Mouse (Mus musculus): ENCODE data around the gene Spata2. TPM values are rescaled to one million over a fixed set of nuclear protein-coding genes. Genes with fewer than 3 reads are reported as not detected.

Spata2 gene
- polyA plus RNA-seq, 1 experiment from 2014 or later, result 4.9 TPM

DNA sequence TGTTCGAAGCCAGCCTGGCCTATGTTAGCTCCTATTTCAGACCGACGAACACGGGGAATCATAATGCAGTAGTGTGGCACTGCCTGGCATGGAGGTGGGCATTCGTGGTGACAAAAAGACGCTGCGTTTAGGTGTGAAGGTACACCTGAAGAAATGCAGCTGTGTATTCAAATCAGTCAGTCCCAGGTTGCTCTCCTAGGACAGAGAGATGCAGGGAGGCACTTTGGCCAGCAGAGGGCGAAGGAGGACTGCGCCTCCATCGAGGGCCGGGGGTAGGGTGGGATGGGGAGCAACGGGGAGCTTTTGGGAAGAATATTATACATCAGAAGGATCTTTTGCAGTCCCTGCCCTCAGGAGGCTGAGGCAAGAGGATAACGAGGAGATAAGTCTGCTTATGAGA is 39.4 kb upstream of the Spata2 start:
- H3K4me2 ChIP-seq (ENCODE audit: low read depth, low read length), result no peak overlapping the region
- H3K27me3 ChIP-seq (ENCODE audit: insufficient read depth, low read length), result peaks cover 11% of the 10 kb centered on the region
- H3K27ac ChIP-seq (ENCODE audit: low read depth), result no peak overlapping the region
- H3K4me3 ChIP-seq (ENCODE audit: low read depth, low read length), result no peak overlapping the region
- TF ChIP-seq CTCF (IDR thresholded peaks at IDR 0.05; ENCODE audit: low read depth), result peak; percentile 92
- no peak for TF ChIP-seq EP300 (IDR thresholded peaks at IDR 0.05; ENCODE audit: low read depth)
- ATAC-seq (no peak), DNase-seq (peak; percentile 65)
- peaks cover 2% of the 10 kb centered on the region for H3K4me1 ChIP-seq (ENCODE audit: insufficient read depth)
- no peaks in the 10 kb centered on the region for H3K36me3 ChIP-seq (replicated peaks; ENCODE audit: insufficient read depth, low read length)
- H3K9me3 ChIP-seq (ENCODE audit: low read length), result no peaks in the 10 kb centered on the region
- WGBS (ENCODE audit: insufficient replicate concordance), result 20% methylated on average over 13 of the region's 13 CpGs
- H3K9ac ChIP-seq (replicated peaks), result no peak overlapping the region

GRCm38 (mm10) chr2:167530536-167530935 is 37.8 kb upstream of the Spata2 start:
- Histone ChIP-seq H3K9ac (replicated peaks) (no peak overlapping the region), H3K4me2 (ENCODE audit: low read depth, low read length) (no peak overlapping the region), H3K9me3 (ENCODE audit: low read length) (no peaks in the 10 kb centered on the region), H3K4me3 (ENCODE audit: low read depth, low read length) (no peak overlapping the region), H3K36me3 (replicated peaks; ENCODE audit: insufficient read depth, low read length) (no peaks in the 10 kb centered on the region), H3K27ac (ENCODE audit: low read depth) (no peak overlapping the region), H3K4me1 (ENCODE audit: insufficient read depth) (no peaks in the 10 kb centered on the region), H3K27me3 (ENCODE audit: insufficient read depth, low read length) (no peaks in the 10 kb centered on the region)
- no peak for TF ChIP-seq CTCF (IDR thresholded peaks at IDR 0.05; ENCODE audit: low read depth)
- TF ChIP-seq EP300 (IDR thresholded peaks at IDR 0.05; ENCODE audit: low read depth), result no peak
- 71% methylated on average over 4 of the region's 4 CpGs for WGBS (ENCODE audit: insufficient replicate concordance)
- no peak for DNase-seq
- no peak for ATAC-seq

DNA sequence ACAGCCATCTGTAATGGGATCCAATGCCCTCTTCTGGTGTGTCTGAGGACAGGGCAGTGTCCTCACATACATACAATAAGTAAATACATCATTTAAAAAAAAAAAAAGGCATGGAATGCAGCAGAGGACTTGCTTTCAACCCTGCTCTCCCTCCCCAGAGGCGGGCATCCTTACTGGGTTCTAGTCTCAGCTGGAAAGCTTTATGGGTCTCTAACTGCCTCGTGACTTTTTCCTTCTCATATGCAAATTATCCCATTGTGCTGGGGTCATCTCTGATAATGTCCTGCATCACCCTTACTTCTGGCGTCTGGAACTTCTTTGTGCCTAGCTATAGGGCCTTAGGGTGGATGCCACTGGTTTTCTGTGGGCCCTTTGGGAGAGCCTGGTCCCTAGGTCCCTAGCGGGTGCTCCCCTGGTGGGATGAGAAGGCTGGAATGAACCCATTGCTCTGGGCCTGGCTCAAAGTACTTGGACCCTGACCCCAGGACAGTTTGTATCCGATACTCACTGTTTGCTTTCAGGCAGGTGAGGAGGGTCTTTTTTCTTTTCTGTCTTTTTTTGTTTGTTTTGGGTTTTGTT is 37.3 kb upstream of the Spata2 start:
- ATAC-seq, result no peak
- TF ChIP-seq CTCF (IDR thresholded peaks at IDR 0.05; ENCODE audit: low read depth), result no peak
- no peak for TF ChIP-seq EP300 (IDR thresholded peaks at IDR 0.05; ENCODE audit: low read depth)
- Histone ChIP-seq H3K9me3 (ENCODE audit: low read length) (no peaks in the 10 kb centered on the region), H3K27ac (ENCODE audit: low read depth) (no peak overlapping the region), H3K4me2 (ENCODE audit: low read depth, low read length) (no peak overlapping the region), H3K27me3 (ENCODE audit: insufficient read depth, low read length) (no peaks in the 10 kb centered on the region), H3K4me1 (ENCODE audit: insufficient read depth) (no peaks in the 10 kb centered on the region), H3K9ac (replicated peaks) (no peak overlapping the region), H3K36me3 (replicated peaks; ENCODE audit: insufficient read depth, low read length) (no peaks in the 10 kb centered on the region), H3K4me3 (ENCODE audit: low read depth, low read length) (no peak overlapping the region)
- 57% methylated on average over 5 of the region's 5 CpGs for WGBS (ENCODE audit: insufficient replicate concordance)
- no peak for DNase-seq

- Histone ChIP-seq H3K36me3 (replicated peaks; ENCODE audit: insufficient read depth, low read length) (no peaks in the 10 kb centered on the region), H3K4me3 (ENCODE audit: low read depth, low read length) (no peak overlapping the region), H3K9ac (replicated peaks) (no peak overlapping the region), H3K4me2 (ENCODE audit: low read depth, low read length) (no peak overlapping the region), H3K9me3 (ENCODE audit: low read length) (no peaks in the 10 kb centered on the region), H3K4me1 (ENCODE audit: insufficient read depth) (no peaks in the 10 kb centered on the region), H3K27ac (ENCODE audit: low read depth) (no peak overlapping the region), H3K27me3 (ENCODE audit: insufficient read depth, low read length) (no peaks in the 10 kb centered on the region)
- ATAC-seq (no peak), DNase-seq (no peak)
- WGBS (ENCODE audit: insufficient replicate concordance), result 16% methylated on average over 5 of the region's 5 CpGs
- TF ChIP-seq EP300 (IDR thresholded peaks at IDR 0.05; ENCODE audit: low read depth) (no peak), CTCF (IDR thresholded peaks at IDR 0.05; ENCODE audit: low read depth) (peak; percentile 70)
These were observed 35.6 kb upstream of the Spata2 start for GRCm38 (mm10) chr2:167528278-167528677.

DNA sequence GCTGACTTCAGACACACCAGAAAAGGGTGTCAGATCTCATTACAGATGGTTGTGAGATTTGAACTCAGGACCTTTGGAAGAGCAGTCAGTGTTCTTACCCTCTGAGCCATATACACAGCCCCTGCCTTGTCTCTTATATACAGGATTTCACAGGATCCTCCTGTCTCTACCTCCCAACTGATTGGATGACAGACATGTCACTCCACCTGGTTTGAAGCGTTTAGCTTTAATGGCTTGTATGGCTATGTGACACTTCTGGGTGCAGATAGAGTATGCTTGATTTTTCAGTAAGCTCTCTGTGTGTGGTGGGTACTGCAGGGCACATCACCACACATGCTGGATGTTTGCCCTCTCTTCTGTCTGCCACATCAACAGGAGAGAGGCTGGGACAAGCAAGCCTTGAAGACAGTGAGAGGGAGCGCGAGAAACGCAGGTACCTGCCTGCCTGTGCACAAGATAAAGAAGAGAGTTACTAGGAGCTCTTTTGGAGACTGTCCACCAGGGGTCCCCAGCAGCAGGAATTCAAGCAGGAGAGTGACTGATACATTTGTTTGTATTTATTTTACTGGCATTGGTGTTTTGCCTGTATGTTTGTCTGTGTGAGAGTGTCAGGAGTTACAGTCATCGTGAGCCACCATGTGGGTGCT is 27.0 kb upstream of the Spata2 start:
- Histone ChIP-seq H3K36me3 (replicated peaks; ENCODE audit: insufficient read depth, low read length) (peaks cover 34% of the 10 kb centered on the region), H3K4me1 (ENCODE audit: insufficient read depth) (no peaks in the 10 kb centered on the region), H3K27ac (ENCODE audit: low read depth) (no peak overlapping the region), H3K9ac (replicated peaks) (no peak overlapping the region), H3K9me3 (ENCODE audit: low read length) (no peaks in the 10 kb centered on the region), H3K4me3 (ENCODE audit: low read depth, low read length) (no peak overlapping the region), H3K4me2 (ENCODE audit: low read depth, low read length) (no peak overlapping the region), H3K27me3 (ENCODE audit: insufficient read depth, low read length) (no peaks in the 10 kb centered on the region)
- 70% methylated on average over 5 of the region's 5 CpGs for WGBS (ENCODE audit: insufficient replicate concordance)
- no peak for ATAC-seq
- TF ChIP-seq CTCF (IDR thresholded peaks at IDR 0.05; ENCODE audit: low read depth) (peak; percentile 57), EP300 (IDR thresholded peaks at IDR 0.05; ENCODE audit: low read depth) (no peak)
- DNase-seq, result no peak

GRCm38 (mm10) chr2:167515688-167516087 is 23.0 kb upstream of the Spata2 start:
- 82% methylated on average over 5 of the region's 5 CpGs for WGBS (ENCODE audit: insufficient replicate concordance)
- DNase-seq (no peak), ATAC-seq (no peak)
- TF ChIP-seq CTCF (IDR thresholded peaks at IDR 0.05; ENCODE audit: low read depth) (no peak), EP300 (IDR thresholded peaks at IDR 0.05; ENCODE audit: low read depth) (no peak)
- Histone ChIP-seq H3K36me3 (replicated peaks; ENCODE audit: insufficient read depth, low read length) (peaks cover 73% of the 10 kb centered on the region), H3K27ac (ENCODE audit: low read depth) (no peak overlapping the region), H3K4me1 (ENCODE audit: insufficient read depth) (peaks cover 1% of the 10 kb centered on the region; the same call in 1 of the 2 replicates), H3K9ac (replicated peaks) (no peak overlapping the region), H3K27me3 (ENCODE audit: insufficient read depth, low read length) (no peaks in the 10 kb centered on the region), H3K4me3 (ENCODE audit: low read depth, low read length) (no peak overlapping the region), H3K4me2 (ENCODE audit: low read depth, low read length) (no peak overlapping the region), H3K9me3 (ENCODE audit: low read length) (no peaks in the 10 kb centered on the region)
